ENCODE assay signal across 28 mouse cellular contexts in genomic region chr5:144322717-144323116, GRCm38 (mm10). TPM values are rescaled to one million over a fixed set of nuclear protein-coding genes. Genes with fewer than 3 reads are reported as not detected.
DNase-seq lines count a peak whose midpoint lies in the region; ATAC-seq and TF ChIP-seq lines count a peak whose summit lies in the region.
"Had no signal": no experiment of that assay in that cellular context is flagged by ENCODE, and none has a peak within 500 bp of the region (broad histone marks: within the 10 kb centered on the region; RNA-seq: fewer than 3 reads in every experiment).

No protein-coding gene starts in this region.

- H3K27ac ChIP-seq in intestine, postnatal 0 days (ENCODE audit: low read depth, low read length) = peak overlapping the region; percentile 11; the same call in 1 of the 2 replicates
- H3K27ac ChIP-seq in intestine, embryonic 15.5 days = no peak overlapping the region
- H3K27ac ChIP-seq in stomach, embryonic 16.5 days (ENCODE audit: low read length) = peak overlapping the region; percentile 83
- H3K27ac ChIP-seq: embryonic facial prominence, embryonic 12.5 days; embryonic facial prominence, embryonic 15.5 days; gastrocnemius, adult 2 months; hindbrain, embryonic 10.5 days; hindbrain, embryonic 13.5 days had no signal

- no peak overlapping the region for H3ac ChIP-seq in myocyte (ENCODE audit: control insufficient read depth, insufficient read length)

- H3K27me3 ChIP-seq in intestine, postnatal 0 days (replicated peaks; ENCODE audit: control insufficient read depth, insufficient read depth, low read length) = no peaks in the 10 kb centered on the region
- H3K27me3 ChIP-seq in intestine, embryonic 15.5 days (replicated peaks) = no peaks in the 10 kb centered on the region
- H3K27me3 ChIP-seq in myocyte (ENCODE audit: control insufficient read depth, insufficient read depth, insufficient read length) = no peaks in the 10 kb centered on the region
- H3K27me3 ChIP-seq in stomach, embryonic 16.5 days (ENCODE audit: control insufficient read depth, insufficient read depth, low read length) = no peaks in the 10 kb centered on the region
- H3K27me3 ChIP-seq: embryonic facial prominence, embryonic 12.5 days; embryonic facial prominence, embryonic 15.5 days; hindbrain, embryonic 13.5 days had no signal

- H3K36me3 ChIP-seq in intestine, postnatal 0 days (ENCODE audit: control insufficient read depth, insufficient read depth) = peaks cover 5% of the 10 kb centered on the region; the same call in 1 of the 2 replicates
- no peaks in the 10 kb centered on the region for H3K36me3 ChIP-seq in intestine, embryonic 15.5 days
- peaks cover 8% of the 10 kb centered on the region for H3K36me3 ChIP-seq in myocyte (ENCODE audit: control insufficient read depth, insufficient read depth)
- no peaks in the 10 kb centered on the region for H3K36me3 ChIP-seq in stomach, embryonic 16.5 days (ENCODE audit: control insufficient read depth, insufficient read depth, low read length)
- H3K36me3 ChIP-seq: embryonic facial prominence, embryonic 12.5 days; embryonic facial prominence, embryonic 15.5 days; hindbrain, embryonic 10.5 days; hindbrain, embryonic 13.5 days had no signal

- H3K4me3 ChIP-seq in intestine, postnatal 0 days (ENCODE audit: low read depth, low read length) = no peak overlapping the region
- no peak overlapping the region for H3K4me3 ChIP-seq in intestine, embryonic 15.5 days (replicated peaks)
- no peak overlapping the region for H3K4me3 ChIP-seq in myocyte
- no peak overlapping the region for H3K4me3 ChIP-seq in stomach, embryonic 16.5 days (replicated peaks; ENCODE audit: low read length)
- H3K4me3 ChIP-seq: embryonic facial prominence, embryonic 12.5 days; embryonic facial prominence, embryonic 15.5 days; gastrocnemius, adult 2 months; heart, adult 2 months; hindbrain, embryonic 10.5 days; hindbrain, embryonic 13.5 days had no signal

- ATAC-seq in intestine, postnatal 0 days = no peak
- ATAC-seq in intestine, embryonic 15.5 days = no peak
- ATAC-seq in stomach, embryonic 16.5 days (ENCODE audit: insufficient read depth, low FRiP score) = no peak
- ATAC-seq: activated CD4-positive, CD25-positive, alpha-beta regulatory T cell, adult 4 months; forebrain, embryonic 14.5 days; forebrain, postnatal 0 days; hindbrain, embryonic 16.5 days had no signal

- no peak for TF ChIP-seq CTCF in intestine, postnatal 0 days (IDR thresholded peaks at IDR 0.05; ENCODE audit: low read depth)

- no peak overlapping the region for H3K9ac ChIP-seq in intestine, postnatal 0 days (ENCODE audit: low read depth, low read length)
- H3K9ac ChIP-seq in intestine, embryonic 15.5 days = no peak overlapping the region
- H3K9ac ChIP-seq in stomach, embryonic 16.5 days (ENCODE audit: low read length) = no peak overlapping the region
- H3K9ac ChIP-seq: embryonic facial prominence, embryonic 12.5 days; embryonic facial prominence, embryonic 15.5 days; forebrain, postnatal 0 days; hindbrain, embryonic 13.5 days had no signal

- H3K4me1 ChIP-seq in intestine, postnatal 0 days (replicated peaks; ENCODE audit: control insufficient read depth, insufficient read depth, low read length) = peaks cover 6% of the 10 kb centered on the region; the same call in 1 of the 2 replicates
- H3K4me1 ChIP-seq in intestine, embryonic 15.5 days (replicated peaks) = peaks cover 14% of the 10 kb centered on the region
- H3K4me1 ChIP-seq in stomach, embryonic 16.5 days (ENCODE audit: control insufficient read depth, insufficient read depth, low read length) = peaks cover 21% of the 10 kb centered on the region
- H3K4me1 ChIP-seq: embryonic facial prominence, embryonic 12.5 days had no signal

- no peak overlapping the region for H3K4me2 ChIP-seq in intestine, postnatal 0 days (replicated peaks; ENCODE audit: low read depth)
- H3K4me2 ChIP-seq in intestine, embryonic 15.5 days (replicated peaks) = no peak overlapping the region
- H3K4me2 ChIP-seq in myocyte (ENCODE audit: low read depth) = no peak overlapping the region
- no peak overlapping the region for H3K4me2 ChIP-seq in stomach, embryonic 16.5 days (ENCODE audit: low read depth, low read length)
- H3K4me2 ChIP-seq: embryonic facial prominence, embryonic 12.5 days; embryonic facial prominence, embryonic 15.5 days; heart, embryonic 11.5 days; hindbrain, embryonic 13.5 days had no signal

- TF ChIP-seq POLR2A in myocyte (IDR thresholded peaks at IDR 0.05; ENCODE audit: insufficient read length, low read depth) = no peak

- peaks cover 20% of the 10 kb centered on the region for H3K79me2 ChIP-seq in myocyte (ENCODE audit: control insufficient read depth, insufficient read depth)

- WGBS in intestine, postnatal 0 days = 74% methylated on average over 3 of the region's 3 CpGs
- 84% methylated on average over 3 of the region's 3 CpGs for WGBS in intestine, embryonic 15.5 days
- 80% methylated on average over 3 of the region's 3 CpGs for WGBS in stomach, embryonic 16.5 days

- H3K9me3 ChIP-seq in intestine, postnatal 0 days (ENCODE audit: control insufficient read depth) = no peaks in the 10 kb centered on the region
- H3K9me3 ChIP-seq in intestine, embryonic 15.5 days = no peaks in the 10 kb centered on the region
- no peaks in the 10 kb centered on the region for H3K9me3 ChIP-seq in stomach, embryonic 16.5 days (replicated peaks; ENCODE audit: control insufficient read depth, low read length)
- H3K9me3 ChIP-seq: embryonic facial prominence, embryonic 12.5 days; embryonic facial prominence, embryonic 15.5 days; hindbrain, embryonic 10.5 days; hindbrain, embryonic 13.5 days had no signal

- peak; percentile 44 for DNase-seq in adrenal gland, adult 2 months
- no peak for DNase-seq in adrenal gland, adult 8-10 months
- no peak for DNase-seq in right cerebral cortex, postnatal 25 days
- DNase-seq in urinary bladder, postnatal 25 days (ENCODE audit: low spot score) = no peak
- DNase-seq: adrenal gland, postnatal 14 days; cerebellum, adult 11 months; cerebellum, adult 2 months; cerebellum, adult 9-11 months; cerebellum, postnatal 25 days; forebrain, postnatal 0 days; gastrocnemius, adult 2 months; gastrocnemius, postnatal 14 days; heart, adult 2 months; heart, postnatal 10 days; heart, postnatal 36 days had no signal

TF ChIP-seq in myocyte, 11 proteins besides CTCF, POLR2A, EP300 and RAD21:
- peak; percentile 55 for TF ChIP-seq POLR2AphosphoS2 (IDR thresholded peaks at IDR 0.05; ENCODE audit: insufficient read length, low read depth)
- no peak for TF ChIP-seq MYOD1 (IDR thresholded peaks at IDR 0.05; ENCODE audit: control insufficient read depth in 1 of 3, insufficient read length in 2 of 3, low read depth in 2 of 3)
- TF ChIP-seq TCF12 (IDR thresholded peaks at IDR 0.05; ENCODE audit: insufficient read depth, poor library complexity, severe bottlenecking) = no peak
- no peak for TF ChIP-seq CEBPB (IDR thresholded peaks at IDR 0.05; ENCODE audit: insufficient read depth, poor library complexity, severe bottlenecking)
- TF ChIP-seq E2F4 (IDR thresholded peaks at IDR 0.05; ENCODE audit: insufficient read depth) = no peak
- no peak for TF ChIP-seq REST (IDR thresholded peaks at IDR 0.05; ENCODE audit: insufficient read depth, insufficient read length)
TF ChIP-seq in myocyte: peak in this region for 1.

RNA-seq across cellular contexts. Expression of gene Baiap2l1, which starts 35.2 kb away (rescaled TPM):
- 1 to 10 TPM; 8.5 to 8.6 TPM for total RNA-seq in adrenal gland, adult 2 months (2021)
- 5.6 and 6.9 TPM in 2 replicates for polyA plus RNA-seq in adrenal gland, adult 2 months (2012; rRNA removed)
- 10 to 100 TPM in 2 of 4 experiments, 1 to 10 TPM in 2; 6.2 to 21.3 (median 11.1) TPM for total RNA-seq in adrenal gland, adult 8-10 months (2022)
- 38.8 and 41.1 TPM in 2 replicates for polyA plus RNA-seq in intestine, postnatal 0 days (2015; fragmentation: Nextera tagmentation; extraction: Ambion mirVana)
- polyA plus RNA-seq in intestine, embryonic 15.5 days (2015; fragmentation: Nextera tagmentation; extraction: Ambion mirVana) = 27.4 and 28.6 TPM in 2 replicates
- polyA plus RNA-seq in myocyte (2012; fragmentation: generic; extraction: Trizol) = 68.8 TPM
- polyA plus RNA-seq in stomach, embryonic 16.5 days (2015; fragmentation: Nextera tagmentation; extraction: Ambion mirVana) = 19.3 and 22.6 TPM in 2 replicates
- total RNA-seq: common myeloid progenitor, adult 5-6 weeks had no signal
